Mouse (Mus musculus) hindbrain, embryonic 12.5 days (tissue): ENCODE measurements around the gene Hist1h2bg. TPM values are rescaled to one million over a fixed set of nuclear protein-coding genes. Genes with fewer than 3 reads are reported as not detected.
"Not testable (repeated sequence)": the region's sequence is repeated elsewhere in the genome, so short reads cannot be mapped to it uniquely, and the experiment has no call there.

Experiments used
- ATAC-seq: fragments of 200-750 bp; cut with Nextera tagmentation; 2 replicates; pipeline ENCODE4 v1.8.0; 2017; ENCODE audit warnings: moderate TSS enrichment; ENCODE audit not compliant: low FRiP score
- H3K27ac ChIP-seq: fragments of 300-500 bp; sonication (generic); 2 replicates; pipeline ENCODE4 v1.5.1; 2016; ENCODE audit warnings: mild to moderate bottlenecking
- H3K27me3 ChIP-seq: fragments of 300-500 bp; sonication (generic); 2 replicates; pipeline ENCODE4 v1.6.1; 2016; ENCODE audit warnings: mild to moderate bottlenecking
- H3K36me3 ChIP-seq: fragments of 300-500 bp; sonication (generic); 2 replicates; pipeline ENCODE4 v1.6.1; 2016; ENCODE audit warnings: mild to moderate bottlenecking
- H3K4me1 ChIP-seq: fragments of 300-500 bp; sonication (generic); 2 replicates; pipeline ENCODE4 v1.6.1; 2016
- H3K4me2 ChIP-seq: fragments of 300-500 bp; sonication (generic); replicated peaks from 2 replicates; pipeline ENCODE4 v1.6.1; 2016; ENCODE audit warnings: mild to moderate bottlenecking
- H3K4me3 ChIP-seq: fragments of 300-500 bp; sonication (generic); 2 replicates; pipeline ENCODE4 v1.5.1; 2016; ENCODE audit warnings: mild to moderate bottlenecking
- H3K9ac ChIP-seq: fragments of 300-500 bp; sonication (generic); 2 replicates; pipeline ENCODE4 v1.6.1; 2016; ENCODE audit warnings: mild to moderate bottlenecking, moderate library complexity
- H3K9me3 ChIP-seq: fragments of 300-500 bp; sonication (generic); replicated peaks from 2 replicates; pipeline ENCODE4 v1.6.1; 2016; ENCODE audit warnings: mild to moderate bottlenecking
- WGBS: fragments of 180-500 bp; shearing (Covaris S2); methylation state at CpG from one replicate; pipeline ENCODE4 v1.1.7; 2016; 5-methylcytosine and 5-hydroxymethylcytosine counted together
- polyA plus RNA-seq: library from polyadenylated mRNA; unstranded; fragments of >200 nt; fragmentation: Nextera tagmentation; extraction: Ambion mirVana; gene quantifications from 2 replicates; pipeline ENCODE4 v1.2.1, GENCODE M21; 2016

The Hist1h2bg gene
- polyA plus RNA-seq, 1 experiment from 2014 or later, result 7.1 TPM

- H3K4me1 ChIP-seq, result peaks cover 4% of the 10 kb centered on the region
- peak within 1 kb of the TSS; percentile 69 for H3K4me2 ChIP-seq
- H3K36me3 ChIP-seq, result no peaks in the 10 kb centered on the region
- no peaks in the 10 kb centered on the region for H3K27me3 ChIP-seq
- ATAC-seq, result peak; percentile 96
- peak within 1 kb of the TSS; percentile 46 for H3K4me3 ChIP-seq
- under 1% methylated on average over 33 of the region's 45 CpGs for WGBS
- peak within 1 kb of the TSS; percentile 69 for H3K9ac ChIP-seq
- H3K27ac ChIP-seq, result peak within 1 kb of the TSS; percentile 92
- H3K9me3 ChIP-seq, result no peaks in the 10 kb centered on the region
Observed at GRCm38 (mm10) chr13:23543965-23544786, 27.0 kb upstream of the Hist1h2bg start, which contains the start of gene Hist1h3f. Gene Hist1h3f (plus strand): TSS chr13:23544052.

GRCm38 (mm10) chr13:23544787-23545120, 26.4 kb upstream of the Hist1h2bg start:
- H3K36me3 ChIP-seq, H3K4me1 ChIP-seq, H3K27me3 ChIP-seq, H3K9me3 ChIP-seq, ATAC-seq: not testable (repeated sequence)
- under 1% methylated on average over 11 of the region's 14 CpGs for WGBS
- Histone ChIP-seq H3K9ac (peak overlapping the region; percentile 54; the same call in 1 of the 2 replicates), H3K4me3 (peak overlapping the region; percentile 46), H3K27ac (peak overlapping the region; percentile 92), H3K4me2 (peak overlapping the region; percentile 69)

- H3K9ac ChIP-seq, result no peak overlapping the region
- no peak for ATAC-seq
- whole genome bisulfite sequencing, result 81% methylated on average over 5 of the region's 5 CpGs
- H3K4me3 ChIP-seq, result no peak overlapping the region
- H3K27me3 ChIP-seq, result no peaks in the 10 kb centered on the region
- H3K4me2 ChIP-seq, result no peak overlapping the region
- no peaks in the 10 kb centered on the region for H3K36me3 ChIP-seq
- H3K4me1 ChIP-seq, result peaks cover 10% of the 10 kb centered on the region
- H3K27ac ChIP-seq, result no peak overlapping the region
- H3K9me3 ChIP-seq, result no peaks in the 10 kb centered on the region
Observed at GRCm38 (mm10) chr13:23546694-23547093, 24.5 kb upstream of the Hist1h2bg start.

GRCm38 (mm10) chr13:23550761-23551145, 20.4 kb upstream of the Hist1h2bg start:
- Histone ChIP-seq H3K4me2 (peak overlapping the region; percentile 58), H3K36me3 (no peaks in the 10 kb centered on the region), H3K9me3 (no peaks in the 10 kb centered on the region), H3K4me1 (peaks cover 12% of the 10 kb centered on the region), H3K4me3 (peak overlapping the region; percentile 41), H3K27me3 (no peaks in the 10 kb centered on the region), H3K27ac (peak overlapping the region; percentile 89), H3K9ac (peak overlapping the region; percentile 59)
- 10% methylated on average over 3 of the region's 3 CpGs for WGBS
- ATAC-seq, result no peak

- Histone ChIP-seq H3K4me1 (peaks cover 12% of the 10 kb centered on the region), H3K4me2 (peak within 1 kb of the TSS; percentile 58), H3K4me3 (peak within 1 kb of the TSS; percentile 41), H3K9ac (peak within 1 kb of the TSS; percentile 59), H3K27ac (peak within 1 kb of the TSS; percentile 89)
- H3K36me3 ChIP-seq, H3K27me3 ChIP-seq, H3K9me3 ChIP-seq: not testable (repeated sequence)
- peak; percentile 87 for ATAC-seq
- WGBS, result under 1% methylated on average over 47 of the region's 47 CpGs
Observed at GRCm38 (mm10) chr13:23551146-23551834, 19.9 kb upstream of the Hist1h2bg start, which contains the start of gene Hist1h4f. Gene Hist1h4f (minus strand): TSS chr13:23551648.

GRCm38 (mm10) chr13:23551931-23552914, 19.0 kb upstream of the Hist1h2bg start:
- H3K4me1 ChIP-seq, result peaks cover 17% of the 10 kb centered on the region
- ATAC-seq, result no peak
- H3K36me3 ChIP-seq, result no peaks in the 10 kb centered on the region
- H3K9ac ChIP-seq, result no peak overlapping the region
- peak overlapping the region; percentile 41; the same call in 1 of the 2 replicates for H3K4me3 ChIP-seq
- no peaks in the 10 kb centered on the region for H3K27me3 ChIP-seq
- H3K27ac ChIP-seq, result peak overlapping the region; percentile 89
- WGBS, result 51% methylated on average over 8 of the region's 8 CpGs
- no peaks in the 10 kb centered on the region for H3K9me3 ChIP-seq
- peak overlapping the region; percentile 58 for H3K4me2 ChIP-seq

GRCm38 (mm10) chr13:23552962-23553361, 18.2 kb upstream of the Hist1h2bg start, which contains the start of gene Hist1h1d:
Gene Hist1h1d (plus strand): TSS chr13:23553262.
- H3K9me3 ChIP-seq, result no peaks in the 10 kb centered on the region
- H3K9ac ChIP-seq, result no peak within 1 kb of the TSS
- no peak within 1 kb of the TSS for H3K4me2 ChIP-seq
- no peaks in the 10 kb centered on the region for H3K36me3 ChIP-seq
- no peak for ATAC-seq
- H3K4me1 ChIP-seq, result peaks cover 17% of the 10 kb centered on the region
- H3K27me3 ChIP-seq, result no peaks in the 10 kb centered on the region
- H3K27ac ChIP-seq, result peak within 1 kb of the TSS; percentile 89
- no peak within 1 kb of the TSS for H3K4me3 ChIP-seq

- Histone ChIP-seq H3K4me3 (peak overlapping the region; percentile 46), H3K4me1 (peaks cover 17% of the 10 kb centered on the region), H3K27me3 (no peaks in the 10 kb centered on the region), H3K9ac (peak overlapping the region; percentile 72), H3K9me3 (no peaks in the 10 kb centered on the region), H3K27ac (peak overlapping the region; percentile 89), H3K36me3 (no peaks in the 10 kb centered on the region), H3K4me2 (peak overlapping the region; percentile 98)
- no peak for ATAC-seq
- 23% methylated on average over 9 of the region's 9 CpGs for WGBS
Observed at GRCm38 (mm10) chr13:23554393-23554792, 16.8 kb upstream of the Hist1h2bg start.

- Histone ChIP-seq H3K4me3 (peak overlapping the region; percentile 46), H3K4me1 (peaks cover 17% of the 10 kb centered on the region), H3K9me3 (no peaks in the 10 kb centered on the region), H3K27me3 (no peaks in the 10 kb centered on the region), H3K9ac (peak overlapping the region; percentile 72), H3K36me3 (no peaks in the 10 kb centered on the region), H3K4me2 (peak overlapping the region; percentile 98), H3K27ac (peak overlapping the region; percentile 89)
- ATAC-seq, result peak; percentile 89
- under 1% methylated on average over 54 of the region's 54 CpGs for WGBS
Observed at GRCm38 (mm10) chr13:23554925-23555838, 16.0 kb upstream of the Hist1h2bg start.

- Histone ChIP-seq H3K9ac (peak overlapping the region; percentile 72), H3K9me3 (no peaks in the 10 kb centered on the region), H3K4me1 (peaks cover 13% of the 10 kb centered on the region), H3K27ac (peak overlapping the region; percentile 89), H3K4me2 (peak overlapping the region; percentile 98), H3K4me3 (peak overlapping the region; percentile 46), H3K27me3 (no peaks in the 10 kb centered on the region), H3K36me3 (no peaks in the 10 kb centered on the region)
- WGBS, result under 1% methylated on average over 18 of the region's 18 CpGs
- ATAC-seq, result peak; percentile 81
Observed at GRCm38 (mm10) chr13:23555839-23556416, 15.3 kb upstream of the Hist1h2bg start.
